Mouse (Mus musculus): ENCODE measurements around the gene Rora.

Gene Rora

GRCm38 (mm10) chr9:68956938-68957573 is 303.5 kb downstream of the Rora start:
- no peak for DNase-seq (ENCODE audit: low spot score)

- no peak for DNase-seq (ENCODE audit: low spot score)
These were observed 304.2 kb downstream of the Rora start for GRCm38 (mm10) chr9:68957793-68958192.

- peak; percentile 25 for DNase-seq (ENCODE audit: low spot score)
These were observed 305.3 kb downstream of the Rora start for GRCm38 (mm10) chr9:68958919-68959318.

- DNase-seq (ENCODE audit: low spot score): no peak
These were observed 310.3 kb downstream of the Rora start for GRCm38 (mm10) chr9:68963898-68964297.

GRCm38 (mm10) chr9:68966540-68966939 is 313.0 kb downstream of the Rora start:
- DNase-seq (ENCODE audit: low spot score): no peak

GRCm38 (mm10) chr9:68970074-68970473 is 316.5 kb downstream of the Rora start:
- no peak for DNase-seq (ENCODE audit: low spot score)

- no peak for DNase-seq (ENCODE audit: low spot score)
These were observed 318.7 kb downstream of the Rora start for GRCm38 (mm10) chr9:68972277-68972676.

GRCm38 (mm10) chr9:68974517-68974916 is 320.9 kb downstream of the Rora start:
- no peak for DNase-seq (ENCODE audit: low spot score)

- DNase-seq (ENCODE audit: low spot score): no peak
These were observed 322.6 kb downstream of the Rora start for GRCm38 (mm10) chr9:68976136-68976535.

- no peak for DNase-seq (ENCODE audit: low spot score)
These were observed 323.3 kb downstream of the Rora start for GRCm38 (mm10) chr9:68976851-68977250.

- DNase-seq (ENCODE audit: low spot score): no peak
These were observed 325.1 kb downstream of the Rora start for GRCm38 (mm10) chr9:68978656-68979055.

GRCm38 (mm10) chr9:68980041-68980440 is 326.5 kb downstream of the Rora start:
- no peak for DNase-seq (ENCODE audit: low spot score)

- DNase-seq (ENCODE audit: low spot score): no peak
These were observed 331.5 kb downstream of the Rora start for GRCm38 (mm10) chr9:68985046-68985445.

GRCm38 (mm10) chr9:68985796-68986195 is 332.2 kb downstream of the Rora start:
- DNase-seq (ENCODE audit: low spot score): no peak

GRCm38 (mm10) chr9:68987290-68988042 is 333.9 kb downstream of the Rora start:
- no peak for DNase-seq (ENCODE audit: low spot score)

GRCm38 (mm10) chr9:68988162-68988911 is 334.8 kb downstream of the Rora start:
- no peak for DNase-seq (ENCODE audit: low spot score)

GRCm38 (mm10) chr9:68989885-68990449 is 336.4 kb downstream of the Rora start:
- no peak for DNase-seq (ENCODE audit: low spot score)

GRCm38 (mm10) chr9:68993881-68994280 is 340.3 kb downstream of the Rora start:
- no peak for DNase-seq (ENCODE audit: low spot score)

GRCm38 (mm10) chr9:68998961-68999360 is 345.4 kb downstream of the Rora start:
- no peak for DNase-seq (ENCODE audit: low spot score)

- no peak for DNase-seq (ENCODE audit: low spot score)
These were observed 350.9 kb downstream of the Rora start for GRCm38 (mm10) chr9:69004514-69004913.

- DNase-seq (ENCODE audit: low spot score): no peak
These were observed 353.1 kb downstream of the Rora start for GRCm38 (mm10) chr9:69006666-69007065.

- DNase-seq (ENCODE audit: low spot score): no peak
These were observed 355.1 kb downstream of the Rora start for GRCm38 (mm10) chr9:69008706-69009105.

GRCm38 (mm10) chr9:69010886-69011285 is 357.3 kb downstream of the Rora start:
- DNase-seq (ENCODE audit: low spot score): no peak
